Mouse (Mus musculus): ENCODE data around the gene Igfbp7.

DNA sequence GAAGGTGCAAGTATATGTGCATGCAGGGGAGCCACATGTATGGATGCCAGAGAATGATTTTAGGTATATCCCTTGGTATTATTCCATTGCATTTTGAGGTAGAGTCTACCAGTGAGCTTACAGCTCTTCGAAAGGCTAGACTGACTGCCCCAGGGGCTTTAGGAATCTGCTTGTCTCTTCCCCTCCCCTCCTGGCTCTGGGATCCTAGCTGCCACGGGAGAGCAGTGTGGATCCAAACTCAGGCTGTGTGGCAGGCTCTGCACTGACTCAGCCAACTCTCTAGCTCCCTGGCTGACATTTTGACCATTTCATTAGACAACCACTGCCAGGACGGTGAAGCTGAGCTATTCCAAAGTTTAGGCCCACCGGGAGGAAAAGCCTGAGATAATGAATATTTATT lies 32.3 kb downstream of the Igfbp7 start:
- TF ChIP-seq CTCF (IDR thresholded peaks at IDR 0.05; ENCODE audit: borderline replicate concordance, insufficient read depth, low read length) (no peak), POLR2A (IDR thresholded peaks at IDR 0.05; ENCODE audit: low read depth, low read length) (no peak)
